Mouse (Mus musculus): ENCODE data around the gene Bcor.

DNA sequence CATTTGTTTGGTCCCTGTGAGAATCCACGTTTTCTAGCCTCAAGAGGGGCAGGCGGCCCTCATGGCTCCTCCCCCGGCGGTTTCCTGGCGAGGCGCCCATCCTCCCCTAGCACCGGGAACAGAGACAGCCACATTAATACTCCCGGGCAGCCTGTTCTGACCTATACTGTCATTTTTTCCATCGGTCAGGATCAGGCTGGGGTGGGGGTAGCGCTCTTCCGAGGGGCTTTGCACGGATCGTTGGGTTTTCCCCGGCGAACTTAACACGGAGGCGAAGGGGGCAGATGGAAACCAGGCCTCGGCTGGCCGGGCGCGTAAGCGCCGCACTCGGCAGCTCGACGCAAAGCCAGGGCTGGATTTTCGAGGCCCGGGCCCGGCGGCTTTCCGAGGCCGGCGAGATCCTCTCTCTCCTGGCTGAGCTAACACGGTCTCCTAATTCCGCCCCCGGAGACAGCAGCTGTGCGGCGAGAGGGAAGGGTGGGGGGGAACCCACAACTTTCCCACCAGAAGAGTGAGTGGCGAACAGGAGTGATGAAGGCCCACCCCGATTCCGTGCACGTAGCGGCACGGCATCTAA lies 1.8 kb downstream of the Bcor start:
- TF ChIP-seq CTCF (IDR thresholded peaks at IDR 0.05; ENCODE audit: low read depth) (no peak), EP300 (IDR thresholded peaks at IDR 0.05; ENCODE audit: low read depth) (no peak)

All from liver, postnatal 0 days (tissue).